Mouse (Mus musculus) naive thymus-derived CD4-positive, alpha-beta T cell, adult 2 months (primary cell): ENCODE measurements around the gene Spock1.

ENCODE experiments used
- DNase-seq: peaks from one replicate; pipeline ENCODE4 v3.0.0-alpha.2; 2011; ENCODE audit warnings: low read depth

Spock1 gene

GRCm38 (mm10) chr13:57726654-57727053, 181.5 kb downstream of the Spock1 start:
- DNase-seq = no peak

- no peak for DNase-seq
Measured at GRCm38 (mm10) chr13:57722329-57722936, 185.7 kb downstream of the Spock1 start.

- no peak for DNase-seq
Measured at GRCm38 (mm10) chr13:57721524-57722279, 186.4 kb downstream of the Spock1 start.

- DNase-seq = no peak
Measured at GRCm38 (mm10) chr13:57718087-57718486, 190.0 kb downstream of the Spock1 start.

- DNase-seq = no peak
Measured at GRCm38 (mm10) chr13:57712910-57713309, 195.2 kb downstream of the Spock1 start.

GRCm38 (mm10) chr13:57708425-57708824, 199.7 kb downstream of the Spock1 start:
- no peak for DNase-seq

- DNase-seq = no peak
Measured at GRCm38 (mm10) chr13:57702966-57703365, 205.2 kb downstream of the Spock1 start.

- no peak for DNase-seq
Measured at GRCm38 (mm10) chr13:57696685-57697084, 211.4 kb downstream of the Spock1 start.

- DNase-seq = no peak
Measured at GRCm38 (mm10) chr13:57688926-57689325, 219.2 kb downstream of the Spock1 start.

GRCm38 (mm10) chr13:57686437-57686836, 221.7 kb downstream of the Spock1 start:
- DNase-seq = no peak

GRCm38 (mm10) chr13:57685201-57685600, 222.9 kb downstream of the Spock1 start:
- DNase-seq = no peak

GRCm38 (mm10) chr13:57679591-57679990, 228.5 kb downstream of the Spock1 start:
- no peak for DNase-seq

GRCm38 (mm10) chr13:57676820-57677219, 231.3 kb downstream of the Spock1 start:
- no peak for DNase-seq

- no peak for DNase-seq
Measured at GRCm38 (mm10) chr13:57673399-57673798, 234.7 kb downstream of the Spock1 start.

- no peak for DNase-seq
Measured at GRCm38 (mm10) chr13:57672762-57673161, 235.4 kb downstream of the Spock1 start.

- DNase-seq = no peak
Measured at GRCm38 (mm10) chr13:57671919-57672318, 236.2 kb downstream of the Spock1 start.

- DNase-seq = no peak
Measured at GRCm38 (mm10) chr13:57671322-57671721, 236.8 kb downstream of the Spock1 start.

- no peak for DNase-seq
Measured at GRCm38 (mm10) chr13:57667621-57668020, 240.5 kb downstream of the Spock1 start.

- no peak for DNase-seq
Measured at GRCm38 (mm10) chr13:57666173-57666842, 241.8 kb downstream of the Spock1 start.

- DNase-seq = no peak
Measured at GRCm38 (mm10) chr13:57662554-57662953, 245.6 kb downstream of the Spock1 start.

GRCm38 (mm10) chr13:57660523-57660922, 247.6 kb downstream of the Spock1 start:
- DNase-seq = no peak

- no peak for DNase-seq
Measured at GRCm38 (mm10) chr13:57659872-57660271, 248.3 kb downstream of the Spock1 start.

GRCm38 (mm10) chr13:57656606-57657005, 251.5 kb downstream of the Spock1 start:
- DNase-seq = no peak
